Mouse (Mus musculus) cortical plate, adult 2 months (tissue): Measurements from ENCODE around the gene Gjb1. TPM values are rescaled to one million over a fixed set of nuclear protein-coding genes. Genes with fewer than 3 reads are reported as not detected.
A peak's percentile ranks its signal among the peaks of the same experiment; 100 is the strongest.

Source experiments
- H3K27ac ChIP-seq: fragments of 200-500 bp; 2 replicates; pipeline ENCODE4 v1.5.1; 2012; ENCODE audit warnings: low read length, control low read depth, inconsistent platforms; ENCODE audit not compliant: insufficient read depth
- H3K4me1 ChIP-seq: fragments of 200-500 bp; 2 replicates; pipeline ENCODE4 v1.6.1; 2011; ENCODE audit warnings: low read length; ENCODE audit not compliant: control insufficient read depth, insufficient read depth
- H3K4me3 ChIP-seq: fragments of 200-500 bp; 2 replicates; pipeline ENCODE4 v1.5.1; 2011; ENCODE audit warnings: mild to moderate bottlenecking, low read length, control low read depth; ENCODE audit not compliant: insufficient read depth
- CTCF ChIP-seq: fragments of 200-500 bp; IDR thresholded peaks from 2 replicates; pipeline ENCODE4 v1.5.1; 2011; ENCODE audit warnings: mild to moderate bottlenecking, control low read depth, low read length; ENCODE audit not compliant: insufficient read depth; ENCODE audit errors: extremely low read depth
- POLR2A ChIP-seq: fragments of 200-500 bp; IDR thresholded peaks from 2 replicates; pipeline ENCODE4 v1.6.1; 2011; ENCODE audit warnings: mild to moderate bottlenecking, low read length, control low read depth; ENCODE audit not compliant: insufficient read depth; ENCODE audit errors: extremely low read depth
- polyA plus RNA-seq: library from polyadenylated mRNA; depleted of rRNA; stranded (reverse); fragments of >200 nt; gene quantifications from 2 replicates; pipeline ENCODE4 v1.2.3, GENCODE M21; 2012; rRNA removed

Gene Gjb1
- polyA plus RNA-seq, 1 experiment, result 34.6 TPM

GRCm38 (mm10) chrX:101429142-101429949 lies 53.2 kb downstream of the Gjb1 start, which contains the start of gene Nono:
Nono (plus strand) TSS chrX:101429318.
- Histone ChIP-seq H3K4me1 (no peaks in the 10 kb centered on the region), H3K27ac (peak within 1 kb of the TSS; percentile 55), H3K4me3 (peak within 1 kb of the TSS; percentile 41)
- TF ChIP-seq CTCF (no peak), POLR2A (peak; percentile 71)

- peak overlapping the region; percentile 41 for H3K4me3 ChIP-seq
- H3K4me1 ChIP-seq, result no peaks in the 10 kb centered on the region
- H3K27ac ChIP-seq, result peak overlapping the region; percentile 14; the same call in 1 of the 2 replicates
- TF ChIP-seq CTCF (no peak), POLR2A (no peak)
These were observed 53.8 kb downstream of the Gjb1 start for GRCm38 (mm10) chrX:101429976-101430375.

Other genes with a start within 250 kb of the Gjb1 start
- 31.5 and 33.1 TPM in 2 replicates for gene Snx12, start 153.8 kb upstream of the Gjb1 start, polyA plus RNA-seq
- 11.9 and 12.3 TPM in 2 replicates for gene Foxo4, start 121.8 kb upstream of the Gjb1 start, polyA plus RNA-seq
- gene Gm614, start 112.4 kb upstream of the Gjb1 start, polyA plus RNA-seq, result not detected in 2 replicates
- 2.4 TPM in 2 replicates for gene Il2rg, start 108.1 kb upstream of the Gjb1 start, polyA plus RNA-seq
- not detected in 2 replicates for gene Gm20489, start 107.4 kb upstream of the Gjb1 start, polyA plus RNA-seq
- 31.6 and 33.1 TPM in 2 replicates for gene Med12, start 102.3 kb upstream of the Gjb1 start, polyA plus RNA-seq
- gene Nlgn3, start 77.2 kb upstream of the Gjb1 start, polyA plus RNA-seq, result 49.1 and 51.5 TPM in 2 replicates
- 177 and 193 TPM in 2 replicates for gene Zmym3, start 44.5 kb downstream of the Gjb1 start, polyA plus RNA-seq
- 112 and 117 TPM in 2 replicates for gene Nono, start 52.9 kb downstream of the Gjb1 start, polyA plus RNA-seq
- gene Itgb1bp2, start 72.7 kb downstream of the Gjb1 start, polyA plus RNA-seq, result 1.8 and 1.9 TPM in 2 replicates
- 34.1 and 39.3 TPM in 2 replicates for gene Taf1, start 156.4 kb downstream of the Gjb1 start, polyA plus RNA-seq